Mouse (Mus musculus): Measurements from ENCODE around the gene Cd300lf.

DNA sequence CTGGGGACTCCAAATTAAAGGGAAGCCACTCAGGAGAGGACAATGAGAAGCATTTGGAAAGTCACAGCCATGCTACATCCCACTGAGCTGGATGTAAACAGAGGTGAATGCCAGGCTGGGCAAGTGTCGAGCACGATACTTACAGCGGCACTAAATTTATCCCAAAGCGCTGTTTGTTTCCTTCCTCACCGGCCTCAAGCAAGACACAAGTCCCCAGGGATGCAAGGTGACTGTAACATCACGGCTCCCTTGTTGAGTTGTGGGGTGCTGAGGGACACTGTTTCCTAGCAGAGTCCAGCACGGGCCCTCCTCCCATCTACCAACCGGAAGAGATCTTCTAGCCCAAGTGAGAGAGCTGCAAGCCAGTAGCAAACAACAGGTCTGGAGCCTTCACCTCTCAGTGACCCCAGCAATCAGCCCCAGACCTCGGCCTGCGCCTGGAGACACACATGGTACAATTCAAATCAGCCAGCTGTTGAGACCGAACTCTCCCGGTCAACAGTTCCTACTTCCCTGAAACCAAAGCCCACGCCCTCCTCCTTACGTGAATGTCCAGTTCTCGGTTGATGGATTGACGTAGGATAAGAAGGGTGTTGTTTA, 34.5 kb downstream of the Cd300lf start:
- TF ChIP-seq CTCF (IDR thresholded peaks at IDR 0.05; ENCODE audit: low read depth) (no peak), EP300 (IDR thresholded peaks at IDR 0.05; ENCODE audit: low read depth) (no peak)
